Mouse (Mus musculus) CH12.LX (cell line): ENCODE measurements at regions not wholly inside any gene's neighbourhood (a gene's known extent, or its start where the extent isn't known, plus 50 kb on each side); places are given as distances from the start of the nearest gene placed in this dataset.

Experiments used
- DNase-seq: peaks from one replicate; pipeline ENCODE4 v3.0.0-alpha.2; 2013; ENCODE audit errors: extremely low read depth
- H3K27ac ChIP-seq: 2 replicates; pipeline ENCODE4 v1.5.1; 2012; ENCODE audit warnings: low read depth, mild to moderate bottlenecking, control low read depth, moderate library complexity; ENCODE audit not compliant: insufficient read depth
- H3K27me3 ChIP-seq: replicated peaks from 2 replicates; pipeline ENCODE3; 2012; ENCODE audit warnings: inconsistent platforms
- H3K36me3 ChIP-seq, 2 experiments: replicated peaks in 1 of 2; 2 replicates each; pipeline versions ENCODE3 to v1.6.1; 2012; ENCODE audit warnings: inconsistent platforms in 1 of 2, low read length in 1 of 2, mild to moderate bottlenecking in 1 of 2, mixed read lengths in 1 of 2, moderate library complexity in 1 of 2; ENCODE audit not compliant: control insufficient read depth in 1 of 2, insufficient read depth in 1 of 2
- H3K4me1 ChIP-seq, 2 experiments: 2 replicates each; pipeline ENCODE4 v1.6.1; 2012; ENCODE audit warnings: inconsistent platforms in 1 of 2, moderate library complexity in 1 of 2; ENCODE audit not compliant: insufficient read depth in 2 of 2, control insufficient read depth in 1 of 2
- H3K4me2 ChIP-seq: 2 replicates; pipeline ENCODE4 v1.6.1; 2012; ENCODE audit warnings: low read depth, mild to moderate bottlenecking, control low read depth; ENCODE audit not compliant: poor library complexity, insufficient read depth, severe bottlenecking
- H3K4me3 ChIP-seq, 3 experiments: fragments of 150-350 bp in 1 of 3; sonication (generic) in 1 of 3; replicated peaks in 1 of 3; 2 replicates each; pipeline versions ENCODE3 to v1.5.1; 2011 to 2012; ENCODE audit warnings: low read depth in 2 of 3, low read length in 2 of 3, mild to moderate bottlenecking in 2 of 3, moderate library complexity in 2 of 3, control low read depth in 1 of 3, improper control_type of control experiment in 1 of 3, inconsistent platforms in 1 of 3, mixed read lengths in 1 of 3; ENCODE audit not compliant: poor library complexity in 1 of 3
- H3K79me2 ChIP-seq: replicated peaks from 2 replicates; pipeline ENCODE4 v1.6.1; 2012; ENCODE audit warnings: mild to moderate bottlenecking, moderate library complexity; ENCODE audit not compliant: control insufficient read depth, poor library complexity, insufficient read depth, severe bottlenecking; ENCODE audit errors: extremely low read depth
- H3K9ac ChIP-seq: 2 replicates; pipeline ENCODE4 v1.6.1; 2012; ENCODE audit warnings: low read depth, mild to moderate bottlenecking, control low read depth, moderate library complexity; ENCODE audit not compliant: insufficient read depth
- H3K9me3 ChIP-seq: replicated peaks from 2 replicates; pipeline ENCODE3; 2012; ENCODE audit warnings: low read length, inconsistent platforms, mixed read lengths
- BHLHE40 ChIP-seq: IDR thresholded peaks from 2 replicates; pipeline ENCODE4 v1.6.1; 2011; ENCODE audit warnings: mild to moderate bottlenecking, low read depth, low read length, improper control_type of control experiment
- CHD2 ChIP-seq: IDR thresholded peaks from 2 replicates; pipeline ENCODE4 v1.6.1; 2011; ENCODE audit warnings: low read length, improper control_type of control experiment
- EP300 ChIP-seq: IDR thresholded peaks from 2 replicates; pipeline ENCODE4 v1.6.1; 2011; ENCODE audit warnings: low read length, improper control_type of control experiment
- ETS1 ChIP-seq: conservative IDR thresholded peaks from 2 replicates; pipeline ENCODE4 v1.6.1; 2012; ENCODE audit warnings: low read depth, mild to moderate bottlenecking, inconsistent platforms, low read length, improper control_type of control experiment, moderate library complexity
- GABPA ChIP-seq: IDR thresholded peaks from 2 replicates; pipeline ENCODE4 v1.6.1; 2012; ENCODE audit warnings: low read depth, low read length, improper control_type of control experiment, inconsistent platforms; ENCODE audit not compliant: insufficient replicate concordance
- HCFC1 ChIP-seq: IDR thresholded peaks from 2 replicates; pipeline ENCODE4 v1.6.1; 2012; ENCODE audit warnings: low read depth, mild to moderate bottlenecking, inconsistent platforms, low read length, improper control_type of control experiment
- IRF4 ChIP-seq: IDR thresholded peaks from 2 replicates; pipeline ENCODE4 v1.6.1; 2014; ENCODE audit warnings: low read depth, mild to moderate bottlenecking, inconsistent platforms, low read length, improper control_type of control experiment
- JUN ChIP-seq: IDR thresholded peaks from 2 replicates; pipeline ENCODE4 v1.6.1; 2011; ENCODE audit warnings: low read depth, mild to moderate bottlenecking, low read length, improper control_type of control experiment, moderate library complexity; ENCODE audit not compliant: insufficient read depth
- JUND ChIP-seq: conservative IDR thresholded peaks from 2 replicates; pipeline ENCODE4 v1.6.1; 2011; ENCODE audit warnings: low read depth, low read length, improper control_type of control experiment
- KAT2A ChIP-seq: IDR thresholded peaks from 2 replicates; pipeline ENCODE4 v1.6.1; 2012; ENCODE audit warnings: low read length, improper control_type of control experiment, inconsistent platforms; ENCODE audit not compliant: insufficient replicate concordance
- MAX ChIP-seq: IDR thresholded peaks from 2 replicates; pipeline ENCODE4 v1.6.1; 2011; ENCODE audit warnings: low read length, improper control_type of control experiment
- MAZ ChIP-seq: IDR thresholded peaks from 2 replicates; pipeline ENCODE4 v1.6.1; 2012; ENCODE audit warnings: low read depth, mild to moderate bottlenecking, inconsistent platforms, low read length, improper control_type of control experiment, moderate library complexity
- MEF2A ChIP-seq: IDR thresholded peaks from 2 replicates; pipeline ENCODE4 v1.6.1; 2014; ENCODE audit warnings: low read depth, mild to moderate bottlenecking, inconsistent platforms, low read length, improper control_type of control experiment, borderline replicate concordance
- MYC ChIP-seq: IDR thresholded peaks from 2 replicates; pipeline ENCODE4 v1.6.1; 2011; ENCODE audit warnings: low read depth, mild to moderate bottlenecking, improper control_type of control experiment, low read length
- NRF1 ChIP-seq: IDR thresholded peaks from 2 replicates; pipeline ENCODE4 v1.6.1; 2014; ENCODE audit warnings: low read depth, mild to moderate bottlenecking, inconsistent platforms, low read length, improper control_type of control experiment, moderate library complexity
- PAX5 ChIP-seq: IDR thresholded peaks from 2 replicates; pipeline ENCODE4 v1.6.1; 2012; ENCODE audit warnings: low read length, inconsistent platforms, mixed read lengths
- POLR2AphosphoS2 ChIP-seq: IDR thresholded peaks from 2 replicates; pipeline ENCODE4 v1.6.1; 2011; ENCODE audit warnings: low read depth, low read length, improper control_type of control experiment
- RCOR1 ChIP-seq: conservative IDR thresholded peaks from 2 replicates; pipeline ENCODE4 v1.6.1; 2012; ENCODE audit warnings: low read depth, mild to moderate bottlenecking, inconsistent platforms, low read length, improper control_type of control experiment
- SIN3A ChIP-seq: IDR thresholded peaks from 2 replicates; pipeline ENCODE4 v1.6.1; 2012; ENCODE audit warnings: low read length, improper control_type of control experiment, inconsistent platforms
- USF1 ChIP-seq: IDR thresholded peaks from 2 replicates; pipeline ENCODE4 v1.6.1; 2014; ENCODE audit warnings: low read depth, mild to moderate bottlenecking, inconsistent platforms, low read length, improper control_type of control experiment
- USF2 ChIP-seq: conservative IDR thresholded peaks from 2 replicates; pipeline ENCODE4 v1.6.1; 2011; ENCODE audit warnings: low read depth, low read length, improper control_type of control experiment
- ZNF384 ChIP-seq: IDR thresholded peaks from 2 replicates; pipeline ENCODE4 v1.6.1; 2012; ENCODE audit warnings: low read depth, low read length, improper control_type of control experiment, inconsistent platforms
- dilution Hi-C: fragments of 300-500 bp; cut with MboI; formaldehyde crosslinking; loops from 2 replicates; pipeline ENCODE4 v1.14.3; 2020; ENCODE audit warnings: low sequenced_read_pairs; ENCODE audit not compliant: extremely low pct_unique_long_range_greater_than_20kb, extremely low pct_ligation_motif_present
- in situ Hi-C: fragments of 300-500 bp; cut with MboI; formaldehyde crosslinking; loops from 3 replicates; pipeline ENCODE4 v1.14.3; 2019; ENCODE audit warnings: low sequenced_read_pairs, low pct_ligation_motif_present, low pct_unique_long_range_greater_than_20kb, mixed read lengths

DNA sequence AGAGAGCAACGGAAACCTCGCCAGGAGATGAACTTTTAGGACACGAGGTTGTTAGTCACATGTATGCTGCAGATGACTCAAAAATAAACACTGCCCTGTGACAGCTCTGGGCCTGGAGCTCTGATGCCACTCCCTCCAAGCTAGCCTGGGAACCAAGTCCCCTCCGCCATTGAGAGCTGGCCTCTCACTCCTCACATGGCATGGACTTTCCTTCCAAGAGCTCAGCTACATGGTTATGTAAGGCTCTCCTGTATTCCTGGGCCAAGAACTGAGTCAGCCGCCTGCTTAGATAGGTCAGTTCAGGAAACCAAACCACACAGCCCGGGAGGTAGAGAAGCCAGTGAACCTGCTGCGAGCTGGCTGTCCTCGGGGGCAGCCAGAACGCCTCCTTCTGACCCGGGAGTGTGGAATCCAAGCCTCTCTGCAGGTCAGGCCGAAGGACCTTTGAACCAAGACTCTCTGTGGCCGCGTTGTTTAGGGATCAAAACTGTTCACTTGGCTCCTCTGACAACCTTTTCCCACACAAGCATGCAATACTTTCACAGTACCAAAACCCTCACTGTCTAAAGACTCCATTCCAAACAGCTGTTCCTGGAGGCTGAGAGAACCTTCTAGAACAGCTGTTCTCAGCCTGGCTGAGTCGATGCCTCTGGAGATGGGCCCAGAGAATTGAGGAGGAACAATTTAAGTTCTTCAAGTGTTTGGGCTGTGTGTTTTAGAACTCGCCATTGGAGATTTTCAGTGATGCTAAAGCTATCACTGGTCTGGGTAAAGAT is 422.8 kb upstream of the Jarid2 start:
- Histone ChIP-seq H3K4me1 (peaks cover 6 to 7% of the 10 kb centered on the region in 2 experiments; a peak in 3 of 4 replicates), H3K27ac (no peak overlapping the region), H3K27me3 (no peaks in the 10 kb centered on the region), H3K9ac (no peak overlapping the region), H3K4me3 (no peak overlapping the region), H3K36me3 (no peaks in the 10 kb centered on the region), H3K4me2 (no peak overlapping the region), H3K79me2 (no peaks in the 10 kb centered on the region), H3K9me3 (no peaks in the 10 kb centered on the region)
- TF ChIP-seq KAT2A: no peak
- TF ChIP-seq POLR2AphosphoS2: no peak
- no peak for TF ChIP-seq BHLHE40
- no peak for TF ChIP-seq PAX5
- no peak for TF ChIP-seq NRF1
- no peak for TF ChIP-seq IRF4
- TF ChIP-seq RCOR1: no peak
- TF ChIP-seq ETS1: no peak
- no peak for TF ChIP-seq MEF2A
- no peak for TF ChIP-seq EP300
- no peak for TF ChIP-seq JUN
- no peak for TF ChIP-seq MAZ
- no peak for TF ChIP-seq JUND
- TF ChIP-seq ZNF384: no peak
- no peak for TF ChIP-seq GABPA
- dilution Hi-C loops (no loop called here), in situ Hi-C loops (no loop called here)
- DNase-seq: no peak

DNA sequence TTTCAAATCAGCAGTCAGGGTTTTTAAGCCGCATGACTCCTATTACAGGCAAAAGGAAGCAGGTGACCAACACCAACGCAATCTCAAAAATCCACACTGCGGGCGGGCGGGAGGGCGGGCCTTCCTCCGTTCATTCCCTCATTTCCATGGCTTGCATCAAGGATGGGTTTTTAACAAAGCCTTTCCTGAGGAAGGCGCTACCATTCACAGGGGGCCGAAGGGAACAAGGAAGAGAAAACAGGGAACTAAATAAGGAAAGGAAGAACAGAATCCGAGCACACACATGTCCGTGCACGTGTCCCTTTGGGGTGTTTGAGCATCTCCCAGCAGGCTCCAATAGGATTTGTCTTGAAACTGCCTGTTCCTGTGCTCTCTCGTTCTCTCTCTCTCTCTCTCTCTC is 421.0 kb upstream of the Jarid2 start:
- Histone ChIP-seq H3K79me2 (no peaks in the 10 kb centered on the region), H3K36me3 (no peaks in the 10 kb centered on the region), H3K27ac (no peak overlapping the region), H3K9me3 (no peaks in the 10 kb centered on the region), H3K4me1 (peaks cover 4 to 9% of the 10 kb centered on the region in 2 experiments; a peak in 2 of 4 replicates), H3K4me3 (no peak overlapping the region), H3K27me3 (no peaks in the 10 kb centered on the region), H3K9ac (no peak overlapping the region), H3K4me2 (no peak overlapping the region)
- DNase-seq: no peak
- no peak for TF ChIP-seq MYC
- TF ChIP-seq JUN: no peak
- no peak for TF ChIP-seq NRF1
- TF ChIP-seq ZNF384: no peak
- no peak for TF ChIP-seq CHD2
- TF ChIP-seq POLR2AphosphoS2: no peak
- TF ChIP-seq USF2: no peak
- TF ChIP-seq USF1: no peak
- TF ChIP-seq HCFC1: no peak
- no peak for TF ChIP-seq SIN3A
- no peak for TF ChIP-seq MAX
- TF ChIP-seq GABPA: no peak
- no peak for TF ChIP-seq ETS1
- in situ Hi-C loops: no loop called here
- dilution Hi-C loops: no loop called here
